Mouse (Mus musculus) kidney, adult 2 months (tissue): ENCODE data around the gene Rhob.

Source experiments
- CTCF ChIP-seq: fragments of 200-500 bp; conservative IDR thresholded peaks from 2 replicates; pipeline ENCODE4 v1.5.1; 2011; ENCODE audit warnings: low read depth, mild to moderate bottlenecking, control low read depth, low read length, moderate library complexity, mixed read lengths; ENCODE audit not compliant: insufficient read depth, insufficient read length
- POLR2A ChIP-seq: fragments of 200-500 bp; IDR thresholded peaks from one replicate; pipeline ENCODE4 v1.6.1; 2011; ENCODE audit warnings: low read depth, low read length, control low read depth

DNA sequence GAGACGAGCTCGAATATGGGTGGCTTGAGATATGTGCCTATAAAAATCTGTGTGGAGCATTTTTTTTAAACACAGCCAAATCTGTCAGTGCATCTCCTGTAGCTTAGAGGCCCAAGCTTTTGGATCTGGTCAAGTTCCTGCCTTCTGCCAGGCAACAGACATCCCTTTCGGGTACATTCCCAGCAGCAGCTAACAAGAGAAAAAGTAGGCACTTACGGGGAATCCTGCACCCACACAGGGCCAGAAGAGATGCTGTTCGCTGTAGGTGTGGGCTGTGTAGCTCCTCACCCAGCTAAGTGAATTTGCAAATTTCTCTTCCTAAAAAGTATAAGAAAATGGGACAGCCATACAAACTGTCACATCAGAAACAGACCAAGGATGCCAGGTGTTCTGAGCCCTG, 34.8 kb downstream of the Rhob start:
- TF ChIP-seq CTCF (no peak), POLR2A (no peak)
